ENCODE assay signal across 9 mouse cellular contexts in genomic region chr4:24019178-24020104, GRCm38 (mm10).
DNase-seq lines count a peak whose midpoint lies in the region; ATAC-seq lines count a peak whose summit lies in the region.
"Had no signal": no experiment of that assay in that cellular context is flagged by ENCODE, and none has a peak within 500 bp of the region (broad histone marks: within the 10 kb centered on the region; RNA-seq: fewer than 3 reads in every experiment).

No protein-coding gene starts in this region.

- intact Hi-C loops in heart, postnatal 36 days (cut with DNase I) = no loop called here

- peak; percentile 1 to 2 for DNase-seq in heart, postnatal 36 days
- peak; percentile 13 to 71 for DNase-seq in adrenal gland, adult (ENCODE audit: inconsistent age in 2 of 2, low spot score in 1 of 2)
- DNase-seq in layer of hippocampus, adult 11-12 months (ENCODE audit: low spot score) = peak; percentile 28
- DNase-seq in thymus, postnatal 36 days = no peak

- H3K9ac ChIP-seq in heart, embryonic 12.5 days = no peak overlapping the region
- H3K9ac ChIP-seq in embryonic facial prominence, embryonic 12.5 days = no peak overlapping the region
- H3K9ac ChIP-seq in midbrain, embryonic 16.5 days (ENCODE audit: low read depth, low read length) = no peak overlapping the region

- H3K4me2 ChIP-seq in heart, embryonic 12.5 days = no peak overlapping the region
- H3K4me2 ChIP-seq in embryonic facial prominence, embryonic 12.5 days (replicated peaks) = 0 out of 2 replicates have a peak overlapping the region, but pooled peaks have one; percentile 2
- peak overlapping the region; percentile 24; the same call in 1 of the 2 replicates for H3K4me2 ChIP-seq in midbrain, embryonic 16.5 days (ENCODE audit: low read length)

- 64% methylated on average over 11 of the region's 11 CpGs for WGBS in heart, embryonic 12.5 days
- 56% methylated on average over 11 of the region's 11 CpGs for WGBS in embryonic facial prominence, embryonic 12.5 days
- 37% methylated on average over 11 of the region's 11 CpGs for WGBS in midbrain, embryonic 16.5 days

- H3K36me3 ChIP-seq in heart, embryonic 12.5 days = no peaks in the 10 kb centered on the region
- no peaks in the 10 kb centered on the region for H3K36me3 ChIP-seq in embryonic facial prominence, embryonic 12.5 days
- no peaks in the 10 kb centered on the region for H3K36me3 ChIP-seq in midbrain, embryonic 16.5 days (ENCODE audit: control insufficient read depth, insufficient read depth, low read length)

- no peak overlapping the region for H3K4me3 ChIP-seq in heart, embryonic 12.5 days
- no peak overlapping the region for H3K4me3 ChIP-seq in embryonic facial prominence, embryonic 12.5 days
- no peak overlapping the region for H3K4me3 ChIP-seq in midbrain, embryonic 16.5 days (ENCODE audit: low read depth, low read length)
- H3K4me3 ChIP-seq: megakaryocyte, embryonic 14.5 days had no signal

- no peaks in the 10 kb centered on the region for H3K9me3 ChIP-seq in heart, embryonic 12.5 days (replicated peaks)
- no peaks in the 10 kb centered on the region for H3K9me3 ChIP-seq in embryonic facial prominence, embryonic 12.5 days
- H3K9me3 ChIP-seq in midbrain, embryonic 16.5 days (replicated peaks; ENCODE audit: control insufficient read depth, low read length, poor library complexity, severe bottlenecking) = no peaks in the 10 kb centered on the region
- H3K9me3 ChIP-seq: megakaryocyte, embryonic 14.5 days had no signal

- H3K4me1 ChIP-seq in heart, embryonic 12.5 days (replicated peaks) = no peaks in the 10 kb centered on the region
- H3K4me1 ChIP-seq in embryonic facial prominence, embryonic 12.5 days = peaks cover 3% of the 10 kb centered on the region; the same call in 1 of the 2 replicates
- H3K4me1 ChIP-seq in midbrain, embryonic 16.5 days (ENCODE audit: control insufficient read depth, insufficient read depth, low read length) = peaks cover 8% of the 10 kb centered on the region
- H3K4me1 ChIP-seq: megakaryocyte, embryonic 14.5 days had no signal

- no peak for ATAC-seq in heart, embryonic 12.5 days (ENCODE audit: insufficient number of reproducible peaks, low FRiP score)
- ATAC-seq in embryonic facial prominence, embryonic 12.5 days (ENCODE audit: insufficient number of reproducible peaks, insufficient read depth, low FRiP score, low TSS enrichment) = peak; percentile 72; the same call in 1 of the 2 replicates
- peak; percentile 93 for ATAC-seq in midbrain, embryonic 16.5 days
- ATAC-seq in erythroid progenitor cell, adult 5-6 weeks (replicated peaks; ENCODE audit: low FRiP score, poor library complexity, severe bottlenecking) = no peak

- no peak overlapping the region for H3K27ac ChIP-seq in heart, embryonic 12.5 days (ENCODE audit: poor library complexity, severe bottlenecking)
- H3K27ac ChIP-seq in embryonic facial prominence, embryonic 12.5 days = 0 out of 2 replicates have a peak overlapping the region, but pooled peaks have one; percentile 3
- H3K27ac ChIP-seq in midbrain, embryonic 16.5 days (ENCODE audit: low read length) = peak overlapping the region; percentile 5

- no peaks in the 10 kb centered on the region for H3K27me3 ChIP-seq in heart, embryonic 12.5 days (replicated peaks)
- H3K27me3 ChIP-seq in embryonic facial prominence, embryonic 12.5 days = no peaks in the 10 kb centered on the region
- no peaks in the 10 kb centered on the region for H3K27me3 ChIP-seq in midbrain, embryonic 16.5 days (ENCODE audit: control insufficient read depth, insufficient read depth, low read depth, low read length)
- H3K27me3 ChIP-seq: megakaryocyte, embryonic 14.5 days had no signal

Comparison
In these comparisons a context has a peak if more than half of its experiments do, and no peak if none do; other contexts are left out.
1. DNase-seq: peak in heart, postnatal 36 days (2 of 2), adrenal gland, adult (2 of 2) and layer of hippocampus, adult 11-12 months (single experiment); none in thymus, postnatal 36 days (0 of 2).
2. ATAC-seq: peak in embryonic facial prominence, embryonic 12.5 days (single experiment) and midbrain, embryonic 16.5 days (single experiment); none in heart, embryonic 12.5 days (single experiment) and erythroid progenitor cell, adult 5-6 weeks (single experiment).